Mouse (Mus musculus) lung, embryonic 14.5 days (tissue): ENCODE results near the gene Dchs2. TPM values are rescaled to one million over a fixed set of nuclear protein-coding genes. Genes with fewer than 3 reads are reported as not detected.

Experiments used
- ATAC-seq: fragments of 200-750 bp; cut with Nextera tagmentation; 2 replicates; pipeline ENCODE4 v1.8.0; 2017; ENCODE audit warnings: mild to moderate bottlenecking, moderate TSS enrichment, moderate library complexity; ENCODE audit not compliant: insufficient read depth
- DNase-seq: peaks from one replicate; pipeline ENCODE4 v3.0.0-alpha.2; 2015
- H3K27ac ChIP-seq: fragments of 300-500 bp; sonication (generic); 2 replicates; pipeline ENCODE4 v1.5.1; 2014; ENCODE audit warnings: low read depth, mild to moderate bottlenecking, moderate library complexity
- H3K27me3 ChIP-seq: fragments of 300-500 bp; sonication (generic); 2 replicates; pipeline ENCODE4 v1.6.1; 2014; ENCODE audit warnings: low read length, control low read depth; ENCODE audit not compliant: insufficient read depth
- H3K36me3 ChIP-seq: fragments of 300-500 bp; sonication (generic); 2 replicates; pipeline ENCODE4 v1.6.1; 2014; ENCODE audit warnings: control low read depth; ENCODE audit not compliant: insufficient read depth
- H3K4me1 ChIP-seq: fragments of 300-500 bp; sonication (generic); 2 replicates; pipeline ENCODE4 v1.6.1; 2014; ENCODE audit warnings: antibody characterized with exemption, control low read depth; ENCODE audit not compliant: insufficient read depth
- H3K4me2 ChIP-seq: fragments of 300-500 bp; sonication (generic); 2 replicates; pipeline ENCODE4 v1.6.1; 2014; ENCODE audit warnings: mild to moderate bottlenecking
- H3K4me3 ChIP-seq: fragments of 300-500 bp; sonication (generic); 2 replicates; pipeline ENCODE4 v1.5.1; 2014; ENCODE audit warnings: low read depth, low read length
- H3K9ac ChIP-seq: fragments of 300-500 bp; sonication (generic); 2 replicates; pipeline ENCODE4 v1.6.1; 2014
- H3K9me3 ChIP-seq: fragments of 300-500 bp; sonication (generic); 2 replicates; pipeline ENCODE4 v1.6.1; 2016; ENCODE audit warnings: low read depth, low read length, control low read depth
- CTCF ChIP-seq: IDR thresholded peaks from 2 replicates; pipeline ENCODE4 v1.5.1; 2016; ENCODE audit warnings: antibody characterized with exemption, low read depth
- WGBS: fragments of 180-500 bp; shearing (Covaris S2); extraction: QIAGEN DNeasy Blood & Tissue Kit; methylation state at CpG from one replicate; pipeline ENCODE4 v1.1.7; 2014; 5-methylcytosine and 5-hydroxymethylcytosine counted together
- polyA plus RNA-seq: library from polyadenylated mRNA; unstranded; fragments of >200 nt; fragmentation: Nextera tagmentation; extraction: Ambion mirVana; gene quantifications from 2 replicates; pipeline ENCODE4 v1.2.1, GENCODE M21; 2014

Gene Dchs2
- polyA plus RNA-seq, 1 experiment from 2014 or later: 0.28 TPM

- DNase-seq: no peak
- TF ChIP-seq CTCF: no peak
- H3K9ac ChIP-seq: no peak overlapping the region
- H3K4me2 ChIP-seq: no peak overlapping the region
- no peaks in the 10 kb centered on the region for H3K4me1 ChIP-seq
- H3K27me3 ChIP-seq: no peaks in the 10 kb centered on the region
- H3K36me3 ChIP-seq: no peaks in the 10 kb centered on the region
- 67% methylated on average over 4 of the region's 4 CpGs for WGBS
- H3K9me3 ChIP-seq: no peaks in the 10 kb centered on the region
- no peak for ATAC-seq
- no peak overlapping the region for H3K27ac ChIP-seq
- H3K4me3 ChIP-seq: no peak overlapping the region
Measured at GRCm38 (mm10) chr3:83218059-83218458, 90.3 kb downstream of the Dchs2 start.

- no peaks in the 10 kb centered on the region for H3K9me3 ChIP-seq
- ATAC-seq (no peak), DNase-seq (no peak)
- no peaks in the 10 kb centered on the region for H3K4me1 ChIP-seq
- H3K4me3 ChIP-seq: no peak overlapping the region
- H3K4me2 ChIP-seq: no peak overlapping the region
- H3K9ac ChIP-seq: no peak overlapping the region
- TF ChIP-seq CTCF: no peak
- no peak overlapping the region for H3K27ac ChIP-seq
- WGBS: 92% methylated on average over 2 of the region's 2 CpGs
- H3K36me3 ChIP-seq: no peaks in the 10 kb centered on the region
- no peaks in the 10 kb centered on the region for H3K27me3 ChIP-seq
Measured at GRCm38 (mm10) chr3:83220101-83220500, 92.4 kb downstream of the Dchs2 start.

- 41% methylated on average over 5 of the region's 5 CpGs for WGBS
- ATAC-seq (no peak), DNase-seq (peak; percentile 74)
- no peaks in the 10 kb centered on the region for H3K9me3 ChIP-seq
- peak; percentile 55 for TF ChIP-seq CTCF
- H3K27ac ChIP-seq: no peak overlapping the region
- no peaks in the 10 kb centered on the region for H3K36me3 ChIP-seq
- H3K4me2 ChIP-seq: no peak overlapping the region
- H3K4me3 ChIP-seq: no peak overlapping the region
- no peaks in the 10 kb centered on the region for H3K4me1 ChIP-seq
- no peak overlapping the region for H3K9ac ChIP-seq
- H3K27me3 ChIP-seq: no peaks in the 10 kb centered on the region
Measured at GRCm38 (mm10) chr3:83222125-83222524, 94.4 kb downstream of the Dchs2 start.

GRCm38 (mm10) chr3:83228383-83228782, 100.6 kb downstream of the Dchs2 start:
- WGBS: 49% methylated on average over 9 of the region's 9 CpGs
- no peak overlapping the region for H3K4me3 ChIP-seq
- H3K4me1 ChIP-seq: no peaks in the 10 kb centered on the region
- no peak for DNase-seq
- no peaks in the 10 kb centered on the region for H3K27me3 ChIP-seq
- TF ChIP-seq CTCF: no peak
- no peak for ATAC-seq
- no peak overlapping the region for H3K27ac ChIP-seq
- no peak overlapping the region for H3K9ac ChIP-seq
- no peaks in the 10 kb centered on the region for H3K9me3 ChIP-seq
- no peak overlapping the region for H3K4me2 ChIP-seq
- no peaks in the 10 kb centered on the region for H3K36me3 ChIP-seq

GRCm38 (mm10) chr3:83230326-83230725, 102.6 kb downstream of the Dchs2 start:
- H3K9me3 ChIP-seq: no peaks in the 10 kb centered on the region
- H3K27me3 ChIP-seq: no peaks in the 10 kb centered on the region
- TF ChIP-seq CTCF: no peak
- DNase-seq (no peak), ATAC-seq (no peak)
- H3K27ac ChIP-seq: no peak overlapping the region
- no peak overlapping the region for H3K9ac ChIP-seq
- 89% methylated on average over 2 of the region's 2 CpGs for WGBS
- H3K4me3 ChIP-seq: no peak overlapping the region
- no peaks in the 10 kb centered on the region for H3K36me3 ChIP-seq
- no peak overlapping the region for H3K4me2 ChIP-seq
- H3K4me1 ChIP-seq: no peaks in the 10 kb centered on the region

GRCm38 (mm10) chr3:83234457-83234856, 106.7 kb downstream of the Dchs2 start:
- ATAC-seq (no peak), DNase-seq (no peak)
- H3K4me1 ChIP-seq: no peaks in the 10 kb centered on the region
- no peak overlapping the region for H3K27ac ChIP-seq
- H3K4me2 ChIP-seq: no peak overlapping the region
- TF ChIP-seq CTCF: no peak
- no peaks in the 10 kb centered on the region for H3K36me3 ChIP-seq
- no peak overlapping the region for H3K4me3 ChIP-seq
- no peaks in the 10 kb centered on the region for H3K27me3 ChIP-seq
- H3K9me3 ChIP-seq: no peaks in the 10 kb centered on the region
- 32% methylated on average over 4 of the region's 4 CpGs for WGBS
- no peak overlapping the region for H3K9ac ChIP-seq

GRCm38 (mm10) chr3:83235061-83235460, 107.3 kb downstream of the Dchs2 start:
- Histone ChIP-seq H3K4me3 (no peak overlapping the region), H3K9ac (no peak overlapping the region), H3K27me3 (no peaks in the 10 kb centered on the region), H3K4me2 (no peak overlapping the region), H3K27ac (no peak overlapping the region), H3K9me3 (no peaks in the 10 kb centered on the region), H3K4me1 (no peaks in the 10 kb centered on the region), H3K36me3 (no peaks in the 10 kb centered on the region)
- WGBS: 63% methylated on average over 5 of the region's 5 CpGs
- DNase-seq: peak; percentile 19
- no peak; the same call in 1 of the 2 replicates for ATAC-seq
- no peak for TF ChIP-seq CTCF

GRCm38 (mm10) chr3:83246536-83246935, 118.8 kb downstream of the Dchs2 start:
- 38% methylated on average over 5 of the region's 5 CpGs for WGBS
- Histone ChIP-seq H3K27ac (no peak overlapping the region), H3K36me3 (no peaks in the 10 kb centered on the region), H3K9ac (no peak overlapping the region), H3K4me1 (no peaks in the 10 kb centered on the region), H3K4me3 (no peak overlapping the region), H3K9me3 (no peaks in the 10 kb centered on the region), H3K4me2 (no peak overlapping the region), H3K27me3 (no peaks in the 10 kb centered on the region)
- peak; percentile 50 for DNase-seq
- ATAC-seq: no peak
- no peak for TF ChIP-seq CTCF
